Mouse (Mus musculus) bone marrow, adult 2 months (tissue): ENCODE data around the gene Rab42. TPM values are rescaled to one million over a fixed set of nuclear protein-coding genes. Genes with fewer than 3 reads are reported as not detected.
A peak's percentile ranks its signal among the peaks of the same experiment; 100 is the strongest.
"Not testable (repeated sequence)": the region's sequence is repeated elsewhere in the genome, so short reads cannot be mapped to it uniquely, and the experiment has no call there.

Experiments used
- H3K27ac ChIP-seq: fragments of 200-500 bp; 2 replicates; pipeline ENCODE4 v1.5.1; 2012; ENCODE audit warnings: low read depth, mild to moderate bottlenecking, control low read depth, inconsistent platforms, low read length; ENCODE audit not compliant: control insufficient read depth, poor library complexity, insufficient read depth
- H3K4me1 ChIP-seq: fragments of 200-500 bp; 2 replicates; pipeline ENCODE4 v1.6.1; 2011; ENCODE audit warnings: low read length; ENCODE audit not compliant: control insufficient read depth, insufficient read depth
- H3K4me3 ChIP-seq: fragments of 200-500 bp; replicated peaks from 2 replicates; pipeline ENCODE3; 2011; ENCODE audit warnings: mild to moderate bottlenecking, low read depth, low read length, control low read depth; ENCODE audit not compliant: control insufficient read depth
- CTCF ChIP-seq: fragments of 200-500 bp; IDR thresholded peaks from 2 replicates; pipeline ENCODE4 v1.5.1; 2011; ENCODE audit warnings: low read length, control low read depth; ENCODE audit not compliant: control insufficient read depth, insufficient read depth
- POLR2A ChIP-seq: fragments of 200-500 bp; IDR thresholded peaks from 2 replicates; pipeline ENCODE4 v1.6.1; 2011; ENCODE audit warnings: low read depth, mild to moderate bottlenecking, control low read depth, low read length, borderline replicate concordance; ENCODE audit not compliant: control insufficient read depth
- WGBS: fragments of 180-500 bp; shearing (Covaris S2); methylation state at CpG from one replicate; pipeline ENCODE4 v1.1.7; 2018; 5-methylcytosine and 5-hydroxymethylcytosine counted together
- polyA plus RNA-seq: library from polyadenylated mRNA; stranded (reverse); fragments of >200 nt; gene quantifications from 2 replicates; pipeline ENCODE4 v1.2.4, GENCODE M21; 2011; ENCODE audit warnings: low replicate concordance; ENCODE audit not compliant: missing spikeins, insufficient read depth, insufficient read length

The Rab42 gene
- polyA plus RNA-seq, 1 experiment, result not detected

GRCm38 (mm10) chr4:132293682-132294240 is 9.4 kb downstream of the Rab42 start:
- Histone ChIP-seq H3K4me3 (no peak overlapping the region), H3K27ac (no peak overlapping the region), H3K4me1 (no peaks in the 10 kb centered on the region; the same call in 1 of the 2 replicates)
- no peak for TF ChIP-seq POLR2A
- no peak for TF ChIP-seq CTCF
- 85% methylated on average over 7 of the region's 7 CpGs for WGBS

GRCm38 (mm10) chr4:132292988-132293387 is 10.2 kb downstream of the Rab42 start:
- Histone ChIP-seq H3K4me3 (no peak overlapping the region), H3K4me1 (no peaks in the 10 kb centered on the region; the same call in 1 of the 2 replicates), H3K27ac (no peak overlapping the region)
- 71% methylated on average over 4 of the region's 4 CpGs for WGBS
- TF ChIP-seq CTCF, result no peak
- no peak for TF ChIP-seq POLR2A

- 90% methylated on average over 12 of the region's 12 CpGs for WGBS
- TF ChIP-seq POLR2A (no peak), CTCF (no peak)
- no peak overlapping the region for H3K27ac ChIP-seq
- H3K4me1 ChIP-seq, result no peaks in the 10 kb centered on the region; the same call in 1 of the 2 replicates
- H3K4me3 ChIP-seq, result no peak overlapping the region
These were observed 11.4 kb downstream of the Rab42 start for GRCm38 (mm10) chr4:132291624-132292335.

GRCm38 (mm10) chr4:132291056-132291455 is 12.1 kb downstream of the Rab42 start:
- no peak for TF ChIP-seq CTCF
- TF ChIP-seq POLR2A, result no peak
- no peaks in the 10 kb centered on the region; the same call in 1 of the 2 replicates for H3K4me1 ChIP-seq
- 93% methylated on average over 4 of the region's 4 CpGs for WGBS

GRCm38 (mm10) chr4:132288840-132289239 is 14.3 kb downstream of the Rab42 start:
- WGBS, result 82% methylated on average over 4 of the region's 5 CpGs

More at GRCm38 (mm10) chr4:132291056-132291455, 12.1 kb downstream of the Rab42 start:
- no peak overlapping the region for H3K27ac ChIP-seq
- H3K4me3 ChIP-seq, result no peak overlapping the region

GRCm38 (mm10) chr4:132275949-132276348 is 27.2 kb downstream of the Rab42 start:
- Histone ChIP-seq H3K4me1 (no peaks in the 10 kb centered on the region; the same call in 1 of the 2 replicates), H3K27ac (no peak overlapping the region), H3K4me3 (peak overlapping the region; percentile 24)
- TF ChIP-seq POLR2A (no peak), CTCF (no peak)
- 61% methylated on average over 3 of the region's 3 CpGs for WGBS

More at GRCm38 (mm10) chr4:132288840-132289239, 14.3 kb downstream of the Rab42 start:
- not testable (repeated sequence) for H3K4me3 ChIP-seq, H3K27ac ChIP-seq, H3K4me1 ChIP-seq

- TF ChIP-seq CTCF, result peak; percentile 1; the same call in 1 of the 2 replicates
- peak; percentile 100 for TF ChIP-seq POLR2A
- H3K27ac ChIP-seq, result peak within 1 kb of the TSS; percentile 96
- peak within 1 kb of the TSS; percentile 98 for H3K4me3 ChIP-seq
- no peaks in the 10 kb centered on the region; the same call in 1 of the 2 replicates for H3K4me1 ChIP-seq
- under 1% methylated on average over 48 of the region's 48 CpGs for WGBS
These were observed 28.9 kb downstream of the Rab42 start, which contains the start of gene Taf12 for GRCm38 (mm10) chr4:132274156-132274862. Gene Taf12 (plus strand): TSS chr4:132274375.

- Histone ChIP-seq H3K4me1 (no peaks in the 10 kb centered on the region; the same call in 1 of the 2 replicates), H3K27ac (no peak overlapping the region), H3K4me3 (no peak overlapping the region)
- WGBS, result 31% methylated on average over 2 of the region's 2 CpGs
- TF ChIP-seq CTCF (no peak), POLR2A (no peak)
These were observed 30.0 kb downstream of the Rab42 start for GRCm38 (mm10) chr4:132273166-132273565.
